Mouse (Mus musculus) CH12.LX (cell line): ENCODE data around the gene Ehf. TPM values are rescaled to one million over a fixed set of nuclear protein-coding genes. Genes with fewer than 3 reads are reported as not detected.

ENCODE experiments used
- DNase-seq: peaks from one replicate; pipeline ENCODE4 v3.0.0-alpha.2; 2013; ENCODE audit errors: extremely low read depth
- H3K27ac ChIP-seq: 2 replicates; pipeline ENCODE4 v1.5.1; 2012; ENCODE audit warnings: low read depth, mild to moderate bottlenecking, control low read depth, moderate library complexity; ENCODE audit not compliant: insufficient read depth
- H3K27me3 ChIP-seq: replicated peaks from 2 replicates; pipeline ENCODE3; 2012; ENCODE audit warnings: inconsistent platforms
- H3K36me3 ChIP-seq, 2 experiments: replicated peaks in 1 of 2; 2 replicates each; pipeline versions ENCODE3 to v1.6.1; 2012; ENCODE audit warnings: inconsistent platforms in 1 of 2, low read length in 1 of 2, mild to moderate bottlenecking in 1 of 2, mixed read lengths in 1 of 2, moderate library complexity in 1 of 2; ENCODE audit not compliant: control insufficient read depth in 1 of 2, insufficient read depth in 1 of 2
- H3K4me1 ChIP-seq, 2 experiments: 2 replicates each; pipeline ENCODE4 v1.6.1; 2012; ENCODE audit warnings: inconsistent platforms in 1 of 2, moderate library complexity in 1 of 2; ENCODE audit not compliant: insufficient read depth in 2 of 2, control insufficient read depth in 1 of 2
- H3K4me2 ChIP-seq: 2 replicates; pipeline ENCODE4 v1.6.1; 2012; ENCODE audit warnings: low read depth, mild to moderate bottlenecking, control low read depth; ENCODE audit not compliant: poor library complexity, insufficient read depth, severe bottlenecking
- H3K4me3 ChIP-seq, 3 experiments: fragments of 150-350 bp in 1 of 3; sonication (generic) in 1 of 3; replicated peaks in 1 of 3; 2 replicates each; pipeline versions ENCODE3 to v1.5.1; 2011 to 2012; ENCODE audit warnings: low read depth in 2 of 3, low read length in 2 of 3, mild to moderate bottlenecking in 2 of 3, moderate library complexity in 2 of 3, control low read depth in 1 of 3, improper control_type of control experiment in 1 of 3, inconsistent platforms in 1 of 3, mixed read lengths in 1 of 3; ENCODE audit not compliant: poor library complexity in 1 of 3
- H3K79me2 ChIP-seq: replicated peaks from 2 replicates; pipeline ENCODE4 v1.6.1; 2012; ENCODE audit warnings: mild to moderate bottlenecking, moderate library complexity; ENCODE audit not compliant: control insufficient read depth, poor library complexity, insufficient read depth, severe bottlenecking; ENCODE audit errors: extremely low read depth
- H3K9ac ChIP-seq: 2 replicates; pipeline ENCODE4 v1.6.1; 2012; ENCODE audit warnings: low read depth, mild to moderate bottlenecking, control low read depth, moderate library complexity; ENCODE audit not compliant: insufficient read depth
- H3K9me3 ChIP-seq: replicated peaks from 2 replicates; pipeline ENCODE3; 2012; ENCODE audit warnings: low read length, inconsistent platforms, mixed read lengths
- BHLHE40 ChIP-seq: IDR thresholded peaks from 2 replicates; pipeline ENCODE4 v1.6.1; 2011; ENCODE audit warnings: mild to moderate bottlenecking, low read depth, low read length, improper control_type of control experiment
- CTCF ChIP-seq, 2 experiments: IDR thresholded peaks in 1 of 2; conservative IDR thresholded peaks in 1 of 2; 2 replicates each; pipeline ENCODE4 v1.5.1; 2011 to 2012; ENCODE audit warnings: low read depth in 2 of 2, low read length in 2 of 2, improper control_type of control experiment in 1 of 2, inconsistent platforms in 1 of 2, mild to moderate bottlenecking in 1 of 2, moderate library complexity in 1 of 2
- EP300 ChIP-seq: IDR thresholded peaks from 2 replicates; pipeline ENCODE4 v1.6.1; 2011; ENCODE audit warnings: low read length, improper control_type of control experiment
- ETS1 ChIP-seq: conservative IDR thresholded peaks from 2 replicates; pipeline ENCODE4 v1.6.1; 2012; ENCODE audit warnings: low read depth, mild to moderate bottlenecking, inconsistent platforms, low read length, improper control_type of control experiment, moderate library complexity
- GABPA ChIP-seq: IDR thresholded peaks from 2 replicates; pipeline ENCODE4 v1.6.1; 2012; ENCODE audit warnings: low read depth, low read length, improper control_type of control experiment, inconsistent platforms; ENCODE audit not compliant: insufficient replicate concordance
- IRF4 ChIP-seq: IDR thresholded peaks from 2 replicates; pipeline ENCODE4 v1.6.1; 2014; ENCODE audit warnings: low read depth, mild to moderate bottlenecking, inconsistent platforms, low read length, improper control_type of control experiment
- JUN ChIP-seq: IDR thresholded peaks from 2 replicates; pipeline ENCODE4 v1.6.1; 2011; ENCODE audit warnings: low read depth, mild to moderate bottlenecking, low read length, improper control_type of control experiment, moderate library complexity; ENCODE audit not compliant: insufficient read depth
- KAT2A ChIP-seq: IDR thresholded peaks from 2 replicates; pipeline ENCODE4 v1.6.1; 2012; ENCODE audit warnings: low read length, improper control_type of control experiment, inconsistent platforms; ENCODE audit not compliant: insufficient replicate concordance
- MAZ ChIP-seq: IDR thresholded peaks from 2 replicates; pipeline ENCODE4 v1.6.1; 2012; ENCODE audit warnings: low read depth, mild to moderate bottlenecking, inconsistent platforms, low read length, improper control_type of control experiment, moderate library complexity
- MEF2A ChIP-seq: IDR thresholded peaks from 2 replicates; pipeline ENCODE4 v1.6.1; 2014; ENCODE audit warnings: low read depth, mild to moderate bottlenecking, inconsistent platforms, low read length, improper control_type of control experiment, borderline replicate concordance
- POLR2A ChIP-seq: IDR thresholded peaks from 2 replicates; pipeline ENCODE4 v1.6.1; 2011; ENCODE audit warnings: low read depth, mild to moderate bottlenecking, improper control_type of control experiment, low read length
- RAD21 ChIP-seq: IDR thresholded peaks from 2 replicates; pipeline ENCODE4 v1.6.1; 2011; ENCODE audit warnings: low read depth, mild to moderate bottlenecking, low read length, improper control_type of control experiment, moderate library complexity
- TBP ChIP-seq: conservative IDR thresholded peaks from 2 replicates; pipeline ENCODE4 v1.6.1; 2011; ENCODE audit warnings: low read depth, low read length, improper control_type of control experiment
- UBTF ChIP-seq: IDR thresholded peaks from 2 replicates; pipeline ENCODE4 v1.6.1; 2012; ENCODE audit warnings: low read depth, mild to moderate bottlenecking, inconsistent platforms, low read length, improper control_type of control experiment, moderate library complexity
- USF1 ChIP-seq: IDR thresholded peaks from 2 replicates; pipeline ENCODE4 v1.6.1; 2014; ENCODE audit warnings: low read depth, mild to moderate bottlenecking, inconsistent platforms, low read length, improper control_type of control experiment
- USF2 ChIP-seq: conservative IDR thresholded peaks from 2 replicates; pipeline ENCODE4 v1.6.1; 2011; ENCODE audit warnings: low read depth, low read length, improper control_type of control experiment
- dilution Hi-C: fragments of 300-500 bp; cut with MboI; formaldehyde crosslinking; loops from 2 replicates; pipeline ENCODE4 v1.14.3; 2020; ENCODE audit warnings: low sequenced_read_pairs; ENCODE audit not compliant: extremely low pct_unique_long_range_greater_than_20kb, extremely low pct_ligation_motif_present
- in situ Hi-C: fragments of 300-500 bp; cut with MboI; formaldehyde crosslinking; loops from 3 replicates; pipeline ENCODE4 v1.14.3; 2019; ENCODE audit warnings: low sequenced_read_pairs, low pct_ligation_motif_present, low pct_unique_long_range_greater_than_20kb, mixed read lengths
- polyA plus RNA-seq: library from polyadenylated mRNA; unstranded; fragments of >175 nt; gene quantifications from 2 replicates; pipeline ENCODE4 v1.2.1, GENCODE M21; 2012; ENCODE audit warnings: low read depth; ENCODE audit not compliant: insufficient read length
- total RNA-seq, 2 experiments: library from RNA; depleted of rRNA; stranded (reverse); fragments of 300-350 nt in 1 of 2; fragments of >200 nt in 1 of 2; gene quantifications; 2 replicates each; pipeline ENCODE4 v1.2.3; 2012 to 2014

The Ehf gene
- total and polyA plus RNA-seq, 3 experiments, result 0.63 to 0.64 TPM; not detected in 1

DNA sequence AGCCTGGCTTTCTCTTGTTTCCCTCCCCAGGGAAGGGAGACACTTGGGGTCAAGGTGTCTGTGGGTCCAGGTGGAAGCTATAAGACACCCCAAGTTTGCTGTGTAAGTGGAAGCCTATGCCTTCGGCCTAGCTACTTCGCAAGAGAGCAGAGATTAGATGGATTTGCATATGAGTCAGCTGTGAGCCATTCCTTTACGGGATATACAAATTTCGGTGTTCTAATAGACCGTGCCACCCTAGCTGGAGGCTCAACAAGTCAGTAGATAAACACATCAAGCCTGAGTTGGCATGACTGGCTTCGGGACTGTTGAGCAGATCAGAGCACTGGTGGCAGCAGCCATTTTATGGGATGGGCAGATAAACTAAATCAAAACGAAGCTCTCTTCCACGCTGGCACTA is 31.6 kb downstream of the Ehf start:
- peaks cover 4 to 7% of the 10 kb centered on the region in 2 experiments; a peak in 3 of 4 replicates for H3K4me1 ChIP-seq

GRCm38 (mm10) chr2:103270556-103271160 is 32.4 kb downstream of the Ehf start:
- no peak for TF ChIP-seq MAZ
- TF ChIP-seq POLR2A, result no peak
- TF ChIP-seq USF2, result no peak
- no peak for TF ChIP-seq UBTF
- TF ChIP-seq CTCF (conservative IDR thresholded peaks at IDR 0.05 in 1 of 2, IDR thresholded peaks at IDR 0.05 in 1 of 2; ENCODE audit: low read depth in 2 of 2, low read length in 2 of 2), result no peak
- no peak for TF ChIP-seq RAD21
- TF ChIP-seq JUN, result no peak
- TF ChIP-seq KAT2A, result no peak
- H3K36me3 ChIP-seq, result no peaks in the 10 kb centered on the region
- H3K27me3 ChIP-seq, result no peaks in the 10 kb centered on the region
- H3K27ac ChIP-seq, result no peak overlapping the region
- DNase-seq, result no peak
- no peak overlapping the region for H3K4me2 ChIP-seq
- no peak overlapping the region for H3K9ac ChIP-seq
- dilution Hi-C loops (no loop called here), in situ Hi-C loops (no loop called here)
- no peak overlapping the region for H3K4me3 ChIP-seq
- H3K79me2 ChIP-seq, result no peaks in the 10 kb centered on the region
- no peaks in the 10 kb centered on the region for H3K9me3 ChIP-seq
- peaks cover 4 to 7% of the 10 kb centered on the region in 2 experiments; a peak in 3 of 4 replicates for H3K4me1 ChIP-seq

More for the DNA sequence above, 31.6 kb downstream of the Ehf start:
- in situ Hi-C loops, result no loop called here
- Histone ChIP-seq H3K79me2 (no peaks in the 10 kb centered on the region), H3K4me3 (no peak overlapping the region), H3K9me3 (no peaks in the 10 kb centered on the region), H3K27me3 (no peaks in the 10 kb centered on the region), H3K27ac (no peak overlapping the region), H3K36me3 (no peaks in the 10 kb centered on the region), H3K9ac (no peak overlapping the region), H3K4me2 (peak overlapping the region; percentile 21; the same call in 1 of the 2 replicates)
- TF ChIP-seq ETS1 (0 out of 2 replicates have a peak, but pooled peaks have one; percentile 9), BHLHE40 (peak; percentile 49), USF1 (no peak)
- dilution Hi-C loops, result no loop called here
- peak; percentile 40 for DNase-seq

DNA sequence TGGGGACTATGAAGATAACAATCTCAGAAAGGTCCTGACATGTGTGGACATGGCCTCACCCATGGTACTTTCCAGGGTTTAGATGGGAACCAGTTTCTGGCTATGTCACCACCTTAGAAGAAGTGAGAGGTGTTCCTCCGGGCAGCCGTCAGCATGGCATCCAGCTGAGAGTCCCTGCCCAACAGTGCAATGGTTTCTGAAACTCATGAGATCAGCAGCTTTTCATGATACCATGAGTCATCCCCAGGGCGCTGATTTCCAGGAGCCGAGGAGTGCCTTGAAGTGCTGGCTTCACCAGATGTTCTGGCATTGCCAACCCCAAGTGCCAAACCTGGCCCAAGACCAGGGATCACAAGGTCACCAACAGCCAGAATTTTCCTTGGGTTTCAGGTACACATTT is 64.0 kb downstream of the Ehf start:
- Histone ChIP-seq H3K9ac (no peak overlapping the region), H3K36me3 (no peaks in the 10 kb centered on the region), H3K27me3 (no peaks in the 10 kb centered on the region), H3K9me3 (no peaks in the 10 kb centered on the region), H3K4me2 (no peak overlapping the region), H3K4me1 (peaks cover 3 to 6% of the 10 kb centered on the region in 2 experiments; a peak in 2 of 4 replicates), H3K27ac (no peak overlapping the region), H3K4me3 (no peak overlapping the region), H3K79me2 (no peaks in the 10 kb centered on the region)
- in situ Hi-C loops (no loop called here), dilution Hi-C loops (no loop called here)
- DNase-seq, result peak; percentile 37
- TF ChIP-seq MAZ (no peak), KAT2A (no peak), EP300 (0 out of 2 replicates have a peak, but pooled peaks have one; percentile 29), GABPA (no peak), ETS1 (peak; percentile 67), MEF2A (peak; percentile 76; the same call in 1 of the 2 replicates), TBP (no peak), JUN (peak; percentile 72), IRF4 (peak; percentile 30; the same call in 1 of the 2 replicates)
